Mouse (Mus musculus) liver, postnatal 0 days (tissue): ENCODE measurements around the gene Parp16.

Source experiments
- CTCF ChIP-seq: sonication (generic); IDR thresholded peaks from 2 replicates; pipeline ENCODE4 v1.5.1; 2016; ENCODE audit warnings: antibody characterized with exemption, low read depth
- EP300 ChIP-seq: IDR thresholded peaks from 2 replicates; pipeline ENCODE4 v1.6.1; 2016; ENCODE audit warnings: antibody characterized with exemption, low read depth, mild to moderate bottlenecking

DNA sequence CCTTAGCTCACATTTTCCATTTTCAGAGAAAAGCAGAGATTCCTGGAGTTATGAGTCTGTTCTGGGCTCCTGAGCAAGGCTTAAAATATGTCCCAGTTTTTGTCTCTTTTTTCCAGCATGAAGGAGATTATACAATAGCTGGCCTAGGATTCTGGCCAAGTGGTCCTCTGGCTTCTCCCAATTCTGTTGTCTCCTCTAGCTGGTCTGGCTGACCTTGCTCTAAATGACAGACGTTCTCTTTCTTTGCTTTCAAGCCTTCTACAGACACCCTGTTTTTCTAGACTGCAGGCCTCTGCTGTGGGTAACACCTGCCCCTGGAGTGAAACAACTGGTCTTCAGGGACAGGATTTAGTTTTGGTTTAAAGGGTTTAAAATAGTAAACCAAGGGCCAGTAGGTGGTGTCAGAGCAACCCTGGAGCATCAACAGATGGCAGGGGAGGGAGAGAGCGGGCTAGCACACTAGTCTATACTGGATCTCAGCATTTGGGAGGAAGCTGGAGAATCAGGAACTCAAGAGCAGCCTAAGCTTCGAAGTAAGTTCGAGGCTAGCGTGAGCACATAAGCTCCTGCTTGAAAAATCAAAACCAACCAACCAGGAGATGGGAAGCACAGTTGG, 86.5 kb downstream of the Parp16 start:
- TF ChIP-seq CTCF (peak; percentile 23), EP300 (no peak)
